In genomic region chr10:39411857-39412559, GRCm38 (mm10) we compare ENCODE assay signal across 12 mouse cellular contexts. TPM values are rescaled to one million over a fixed set of nuclear protein-coding genes. Genes with fewer than 3 reads are reported as not detected.
A peak's percentile ranks its signal among the peaks of the same experiment; 100 is the strongest.
DNase-seq lines count a peak whose midpoint lies in the region; ATAC-seq and TF ChIP-seq lines count a peak whose summit lies in the region.
"Had no signal": no experiment of that assay in that cellular context is flagged by ENCODE, and none has a peak within 500 bp of the region (broad histone marks: within the 10 kb centered on the region; RNA-seq: fewer than 3 reads in every experiment).

No protein-coding gene starts in this region.

- no peaks in the 10 kb centered on the region for H3K27me3 ChIP-seq in heart, embryonic 10.5 days (ENCODE audit: insufficient read depth, poor library complexity, severe bottlenecking)
- H3K27me3 ChIP-seq in heart, adult 2 months (ENCODE audit: control insufficient read depth, insufficient read depth, low read length), result no peaks in the 10 kb centered on the region
- H3K27me3 ChIP-seq in midbrain, postnatal 0 days (ENCODE audit: insufficient read depth, low read length), result no peaks in the 10 kb centered on the region
- no peaks in the 10 kb centered on the region for H3K27me3 ChIP-seq in midbrain, embryonic 13.5 days
- H3K27me3 ChIP-seq in forebrain, embryonic 10.5 days (ENCODE audit: poor library complexity, severe bottlenecking), result no peaks in the 10 kb centered on the region

- no peak for TF ChIP-seq CTCF in heart, adult 2 months (IDR thresholded peaks at IDR 0.05)
- no peak for TF ChIP-seq CTCF in midbrain, postnatal 0 days (IDR thresholded peaks at IDR 0.05)
- TF ChIP-seq CTCF in brain, embryonic 14.5 days (IDR thresholded peaks at IDR 0.05; ENCODE audit: borderline replicate concordance, extremely low read depth, insufficient read depth, insufficient read length), result no peak

- H3K9ac ChIP-seq in heart, adult 2 months (ENCODE audit: low read depth, low read length), result no peak overlapping the region
- H3K9ac ChIP-seq in midbrain, postnatal 0 days (replicated peaks; ENCODE audit: low read length, poor library complexity, severe bottlenecking), result no peak overlapping the region
- no peak overlapping the region for H3K9ac ChIP-seq in midbrain, embryonic 13.5 days (replicated peaks)

- H3K27ac ChIP-seq in heart, embryonic 10.5 days, result peak overlapping the region; percentile 25; the same call in 1 of the 2 replicates
- H3K27ac ChIP-seq in heart, adult 2 months, result no peak overlapping the region
- no peak overlapping the region for H3K27ac ChIP-seq in midbrain, postnatal 0 days (ENCODE audit: low read depth, low read length)
- H3K27ac ChIP-seq in midbrain, embryonic 13.5 days, result no peak overlapping the region
- H3K27ac ChIP-seq in forebrain, embryonic 10.5 days, result no peak overlapping the region

- no peak for DNase-seq in heart, embryonic 10.5 days (ENCODE audit: low spot score)
- DNase-seq in heart, adult 2 months, result no peak
- peak; percentile 63 for DNase-seq in midbrain, postnatal 0 days (ENCODE audit: low spot score)
- DNase-seq in brain, embryonic 14.5 days (ENCODE audit: low read depth), result peak; percentile 51
- DNase-seq in mesoderm, embryonic 11.5 days (ENCODE audit: low read depth, low spot score), result peak; percentile 45
- DNase-seq in forebrain, embryonic 10.5 days (ENCODE audit: extremely low spot score, low spot score), result no peak
- no peak for DNase-seq in kidney, adult 11 months
- DNase-seq: gastrocnemius, postnatal 36 days; right cerebral cortex, adult 18-20 months had no signal

- no peak for TF ChIP-seq POLR2A in heart, adult 2 months (IDR thresholded peaks at IDR 0.05; ENCODE audit: insufficient read depth, low read depth, low read length)
- no peak for TF ChIP-seq POLR2A in brain, embryonic 14.5 days (IDR thresholded peaks at IDR 0.05; ENCODE audit: borderline replicate concordance, extremely low read depth, insufficient read depth, insufficient read length, poor library complexity, severe bottlenecking)

- no peaks in the 10 kb centered on the region for H3K36me3 ChIP-seq in heart, embryonic 10.5 days
- peaks cover 10% of the 10 kb centered on the region for H3K36me3 ChIP-seq in heart, adult 2 months (ENCODE audit: control insufficient read depth, insufficient read depth, low read length)
- H3K36me3 ChIP-seq in midbrain, postnatal 0 days (ENCODE audit: insufficient read depth, low read length), result no peaks in the 10 kb centered on the region
- H3K36me3 ChIP-seq in midbrain, embryonic 13.5 days, result no peaks in the 10 kb centered on the region
- H3K36me3 ChIP-seq in forebrain, embryonic 10.5 days (replicated peaks), result no peaks in the 10 kb centered on the region

- peaks cover 46% of the 10 kb centered on the region for H3K4me1 ChIP-seq in heart, embryonic 10.5 days
- H3K4me1 ChIP-seq in heart, adult 2 months (ENCODE audit: control insufficient read depth, insufficient read depth, low read length), result peaks cover 39% of the 10 kb centered on the region
- 0 out of 2 replicates have a peak, but pooled peaks cover under 1% of the 10 kb centered on the region for H3K4me1 ChIP-seq in midbrain, postnatal 0 days (ENCODE audit: insufficient read depth, low read length)
- peaks cover 35% of the 10 kb centered on the region for H3K4me1 ChIP-seq in midbrain, embryonic 13.5 days (replicated peaks)
- peaks cover 14% of the 10 kb centered on the region for H3K4me1 ChIP-seq in forebrain, embryonic 10.5 days

- 56% methylated on average over 8 of the region's 8 CpGs for WGBS in heart, embryonic 10.5 days
- 33% methylated on average over 8 of the region's 8 CpGs for WGBS in heart, adult 2 months
- 70% methylated on average over 8 of the region's 8 CpGs for WGBS in midbrain, postnatal 0 days
- WGBS in midbrain, embryonic 13.5 days, result 76% methylated on average over 8 of the region's 8 CpGs
- 88% methylated on average over 8 of the region's 8 CpGs for WGBS in forebrain, embryonic 10.5 days

- no peak overlapping the region for H3K4me2 ChIP-seq in midbrain, postnatal 0 days (ENCODE audit: low read depth, low read length, poor library complexity, severe bottlenecking)
- H3K4me2 ChIP-seq in midbrain, embryonic 13.5 days (replicated peaks), result no peak overlapping the region

- H3K9me3 ChIP-seq in heart, embryonic 10.5 days, result no peaks in the 10 kb centered on the region
- no peaks in the 10 kb centered on the region for H3K9me3 ChIP-seq in midbrain, postnatal 0 days (ENCODE audit: low read length)
- no peaks in the 10 kb centered on the region for H3K9me3 ChIP-seq in midbrain, embryonic 13.5 days
- no peaks in the 10 kb centered on the region for H3K9me3 ChIP-seq in forebrain, embryonic 10.5 days

- H3K4me3 ChIP-seq in heart, embryonic 10.5 days, result no peak overlapping the region
- no peak overlapping the region for H3K4me3 ChIP-seq in heart, adult 2 months
- no peak overlapping the region for H3K4me3 ChIP-seq in midbrain, postnatal 0 days (ENCODE audit: low read depth, low read length)
- no peak overlapping the region for H3K4me3 ChIP-seq in midbrain, embryonic 13.5 days (replicated peaks)
- H3K4me3 ChIP-seq in forebrain, embryonic 10.5 days, result no peak overlapping the region

- H3K79me2 ChIP-seq in heart, adult 2 months (replicated peaks; ENCODE audit: control insufficient read depth, insufficient read depth, low read length), result peaks cover 7% of the 10 kb centered on the region

- intact Hi-C loops in heart, adult 2 months (cut with DNase I), result loop anchor here (10.0 kb wide), 1 partner anchor 543 kb away; no protein-coding TSS in a partner anchor

- TF ChIP-seq EP300 in heart, adult 2 months (IDR thresholded peaks at IDR 0.05; ENCODE audit: insufficient read depth, low read depth, low read length), result no peak

- ATAC-seq in midbrain, postnatal 0 days (ENCODE audit: low FRiP score), result no peak
- no peak for ATAC-seq in midbrain, embryonic 13.5 days
- ATAC-seq: intestine, postnatal 0 days; lung, postnatal 0 days had no signal

RNA-seq across cellular contexts. Expression of gene Fyn, which starts 43.4 kb away (rescaled TPM):
- 12.9 and 20.8 TPM in 2 replicates for polyA plus RNA-seq in heart, embryonic 10.5 days (2016; fragmentation: Nextera tagmentation; extraction: Ambion mirVana)
- 10 to 100 TPM; 26.1 to 29.7 TPM for total RNA-seq in heart, adult 2 months (2021)
- polyA plus RNA-seq in heart, adult 2 months (2012; rRNA removed), result 23.2 and 36.4 TPM in 2 replicates
- 121 and 133 TPM in 2 replicates for total RNA-seq in midbrain, postnatal 0 days (2014; rRNA removed)
- 75.6 and 82.9 TPM in 2 replicates for polyA plus RNA-seq in midbrain, postnatal 0 days (2015; fragmentation: Nextera tagmentation; extraction: Ambion mirVana)
- polyA plus RNA-seq in midbrain, embryonic 13.5 days (2015; fragmentation: Nextera tagmentation; extraction: Ambion mirVana), result 62.4 and 64.8 TPM in 2 replicates
- polyA plus RNA-seq in brain, embryonic 14.5 days (2012; rRNA removed), result 106 and 134 TPM in 2 replicates
- polyA plus RNA-seq in forebrain, embryonic 10.5 days (2016; fragmentation: Nextera tagmentation; extraction: Ambion mirVana), result 20.5 and 21.4 TPM in 2 replicates

Comparison
In these comparisons a context has a peak if more than half of its experiments do, and no peak if none do; other contexts are left out.
1. DNase-seq: peak in midbrain, postnatal 0 days (single experiment), brain, embryonic 14.5 days (single experiment) and mesoderm, embryonic 11.5 days (single experiment); none in heart, embryonic 10.5 days (single experiment), heart, adult 2 months (0 of 2), forebrain, embryonic 10.5 days (single experiment) and kidney, adult 11 months (single experiment).